Mouse (Mus musculus) hematopoietic stem cell, adult 5-6 weeks (primary cell): ENCODE measurements around the gene Lsamp. TPM values are rescaled to one million over a fixed set of nuclear protein-coding genes. Genes with fewer than 3 reads are reported as not detected.

Experiments
- ATAC-seq, 2 experiments: fragments of 125-278 bp in 1 of 2; replicated peaks in 1 of 2; 2 replicates each; pipeline ENCODE4 v1.8.0; 2016 to 2017; ENCODE audit warnings: inconsistent platforms in 2 of 2, mild to moderate bottlenecking in 2 of 2, moderate number of reproducible peaks in 2 of 2, low read depth in 1 of 2, moderate TSS enrichment in 1 of 2; ENCODE audit not compliant: low FRiP score in 2 of 2, poor library complexity in 2 of 2, severe bottlenecking in 2 of 2, insufficient read depth in 1 of 2, low TSS enrichment in 1 of 2
- total RNA-seq: library from RNA; stranded (forward); fragments of 172-1452, 232-1000 nt; gene quantifications from 2 replicates; pipeline ENCODE4 v1.2.3, GENCODE M21; 2017

The Lsamp gene
- total RNA-seq, 1 experiment from 2014 or later = not detected

- ATAC-seq = no peak
These were observed 725.9 kb downstream of the Lsamp start for GRCm38 (mm10) chr16:40710068-40710467.

DNA sequence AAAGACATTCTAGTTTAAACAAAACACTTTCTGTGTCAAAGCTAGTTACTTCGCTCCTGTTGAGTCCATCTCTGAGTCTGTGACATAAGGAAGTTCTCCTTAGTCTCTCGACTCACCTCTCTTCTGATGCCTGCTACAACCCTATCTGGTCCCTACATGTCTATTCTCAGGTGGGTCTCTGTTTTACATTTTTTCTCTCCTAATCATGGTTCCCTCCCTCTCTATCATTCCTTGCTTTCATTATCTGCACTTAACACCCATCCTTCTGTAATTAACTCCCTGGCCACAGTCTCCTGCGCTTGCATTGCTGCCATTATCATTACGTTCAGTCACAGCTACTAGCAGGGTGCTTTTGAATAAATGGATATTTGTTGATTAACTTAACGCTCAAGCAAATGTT lies 726.3 kb downstream of the Lsamp start:
- ATAC-seq = no peak

DNA sequence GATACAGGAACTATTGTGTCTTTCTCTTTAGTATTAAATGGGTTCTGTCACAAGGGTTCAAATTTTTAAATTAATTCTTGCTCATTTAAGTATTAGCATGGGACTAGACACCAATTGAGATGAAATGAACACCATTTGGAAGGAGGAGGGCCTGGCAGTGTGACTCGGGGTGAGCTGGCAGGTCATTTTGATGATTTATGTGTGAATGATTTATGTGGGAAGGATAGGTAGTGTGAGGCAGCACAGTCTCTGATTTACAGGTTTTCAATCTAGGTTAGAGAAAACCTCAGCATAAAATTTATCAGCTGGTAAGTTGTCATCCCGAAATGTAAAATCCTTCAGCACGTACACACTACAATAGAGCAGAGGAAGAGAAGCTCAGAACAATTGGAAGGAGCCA lies 729.6 kb downstream of the Lsamp start:
- ATAC-seq = no peak

DNA sequence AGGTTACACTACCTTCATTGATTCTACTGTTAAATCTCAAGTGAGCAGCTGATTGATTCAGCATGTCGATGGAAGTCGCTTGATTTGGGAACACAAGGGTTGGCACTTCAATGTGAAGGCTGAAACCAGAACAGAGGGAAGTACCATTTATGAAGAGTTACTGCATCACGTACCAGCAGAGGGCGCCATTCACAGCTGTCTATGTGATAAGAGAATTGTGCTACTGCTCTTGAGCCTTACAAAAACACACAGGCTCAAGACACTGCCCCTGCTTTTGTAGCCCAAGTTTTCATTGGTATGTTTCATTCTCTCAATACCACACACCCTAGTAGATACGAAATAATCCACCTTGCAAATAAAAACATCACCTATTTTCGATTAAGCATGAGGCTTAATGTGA lies 754.9 kb downstream of the Lsamp start:
- no peak; a peak in 1 of 4 replicates for ATAC-seq

- ATAC-seq = no peak
These were observed 755.6 kb downstream of the Lsamp start for GRCm38 (mm10) chr16:40739771-40740170.

DNA sequence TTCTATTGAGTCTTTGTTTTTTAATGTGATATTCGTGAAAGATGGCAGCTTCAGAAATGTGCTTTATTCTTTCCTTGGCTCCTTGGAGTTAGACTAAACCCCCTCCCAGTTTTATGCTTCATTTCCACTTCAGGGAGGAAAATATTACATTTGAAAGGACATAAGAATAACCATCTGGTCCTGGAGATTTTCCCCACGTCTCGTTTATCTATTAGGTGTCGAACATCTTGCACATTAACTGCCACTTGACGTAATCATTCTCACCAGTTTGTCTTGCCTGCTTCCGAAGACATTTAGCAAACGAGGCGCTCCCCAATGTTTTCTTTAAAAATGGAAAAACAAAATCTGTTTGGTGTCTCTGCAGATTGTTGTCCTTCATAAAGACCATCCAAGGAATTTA lies 756.1 kb downstream of the Lsamp start:
- no peak for ATAC-seq

GRCm38 (mm10) chr16:40827191-40827590 lies 843.0 kb downstream of the Lsamp start:
- no peak for ATAC-seq

DNA sequence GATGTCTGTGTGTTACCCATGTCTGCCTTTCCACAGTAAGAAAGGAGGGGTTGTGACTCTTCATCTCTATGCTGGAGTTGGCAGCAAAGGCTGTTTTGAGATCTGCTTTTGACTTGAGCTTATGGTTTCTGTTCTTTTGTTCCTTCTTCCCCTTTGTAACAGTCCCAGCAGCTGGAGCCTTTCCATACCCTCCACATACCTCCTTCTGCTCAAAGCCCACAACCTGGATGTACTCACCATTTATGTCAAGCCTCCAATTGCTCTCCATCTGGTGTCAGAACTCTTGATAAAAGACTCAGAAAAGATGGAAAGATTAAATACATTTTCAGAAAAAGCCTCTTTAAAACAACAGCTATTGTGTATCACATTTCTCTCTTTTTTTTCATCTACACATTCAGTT lies 847.4 kb downstream of the Lsamp start:
- no peak for ATAC-seq

- no peak for ATAC-seq
These were observed 857.6 kb downstream of the Lsamp start for GRCm38 (mm10) chr16:40841765-40842164.

DNA sequence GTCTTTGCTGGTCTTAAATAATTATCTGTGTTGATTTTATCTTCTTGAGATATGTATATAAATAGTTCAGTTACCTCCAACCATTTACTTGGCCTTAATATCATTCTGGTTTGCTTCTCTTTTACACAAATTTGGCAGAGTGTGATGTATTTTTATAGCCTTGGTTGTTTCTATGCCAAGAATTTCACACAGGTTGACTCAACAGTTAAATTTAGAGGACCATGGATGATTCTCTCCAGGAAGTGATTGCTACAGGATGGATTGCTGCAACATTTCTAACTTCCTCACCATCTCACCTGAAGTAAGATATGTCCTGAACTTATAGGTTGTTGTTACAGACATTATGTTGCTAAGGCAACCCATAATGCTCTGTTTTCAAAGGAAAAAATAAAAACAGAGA lies 882.6 kb downstream of the Lsamp start:
- ATAC-seq = no peak

- ATAC-seq = no peak
These were observed 894.1 kb downstream of the Lsamp start for GRCm38 (mm10) chr16:40878301-40878700.

DNA sequence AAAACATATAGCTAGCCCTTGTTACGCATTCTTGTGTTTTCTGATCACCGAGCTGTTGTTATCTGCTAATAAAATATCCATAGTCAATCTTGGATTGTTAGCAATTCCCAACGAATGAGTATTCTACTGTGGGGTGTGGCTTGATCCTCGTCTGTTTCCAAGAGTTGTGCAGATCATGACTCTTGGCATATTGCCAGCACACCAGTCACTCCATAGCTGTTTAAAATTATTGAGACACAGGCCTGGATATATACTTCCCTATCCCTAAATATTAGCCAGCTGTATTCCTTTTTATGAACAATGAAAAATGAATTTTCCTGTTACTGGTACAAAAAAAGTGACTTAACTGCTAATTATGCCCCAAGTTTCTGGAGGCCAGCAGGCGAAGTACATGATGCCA lies 897.8 kb downstream of the Lsamp start:
- no peak for ATAC-seq

DNA sequence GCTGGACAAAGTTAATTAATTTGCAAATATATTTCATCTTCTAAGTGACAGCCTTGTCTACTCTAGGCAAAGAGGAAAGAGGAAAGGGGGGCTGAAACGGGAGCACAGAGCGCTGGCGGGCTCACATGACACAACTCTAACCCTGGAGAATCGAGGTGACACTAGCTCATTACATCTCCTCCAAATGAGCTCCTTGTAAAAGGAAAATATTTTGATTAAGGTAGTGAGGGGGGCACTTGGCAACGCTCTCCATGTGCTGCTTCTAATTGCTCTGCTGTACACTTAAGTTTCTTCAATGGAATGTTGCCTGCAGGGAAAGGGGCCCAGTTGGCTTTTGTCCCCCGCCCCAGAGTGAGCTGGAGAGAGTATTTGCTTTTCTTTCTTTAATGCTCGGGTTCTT lies 907.2 kb downstream of the Lsamp start:
- no peak for ATAC-seq

DNA sequence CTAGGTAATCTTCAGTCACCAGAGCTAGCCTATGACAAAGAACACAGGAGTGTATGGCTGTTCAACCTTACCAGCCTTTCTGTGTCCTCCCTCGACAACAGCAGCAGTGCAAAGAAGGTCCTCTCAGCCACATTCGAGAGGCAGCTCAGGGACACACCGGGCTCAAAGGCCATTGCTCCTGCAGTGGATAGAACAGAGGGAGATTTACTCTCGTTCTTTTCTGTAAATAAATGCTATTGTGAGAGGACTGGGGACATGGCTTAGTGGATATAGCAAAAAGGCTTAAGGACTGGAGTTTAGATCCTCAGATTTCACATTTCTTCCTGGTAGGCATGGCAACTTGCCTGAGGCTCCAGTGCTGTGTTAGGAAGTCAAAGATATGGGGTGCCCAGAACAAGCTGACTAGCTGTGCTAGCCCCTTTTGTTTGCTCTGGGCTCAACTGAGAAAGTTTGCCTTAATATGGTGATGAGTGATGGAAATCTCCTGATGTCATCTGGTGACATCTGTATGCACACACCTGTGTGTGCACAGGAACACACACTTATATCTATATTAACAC lies 913.7 kb downstream of the Lsamp start:
- ATAC-seq = no peak

- ATAC-seq = no peak
These were observed 923.7 kb downstream of the Lsamp start for GRCm38 (mm10) chr16:40907892-40908291.

DNA sequence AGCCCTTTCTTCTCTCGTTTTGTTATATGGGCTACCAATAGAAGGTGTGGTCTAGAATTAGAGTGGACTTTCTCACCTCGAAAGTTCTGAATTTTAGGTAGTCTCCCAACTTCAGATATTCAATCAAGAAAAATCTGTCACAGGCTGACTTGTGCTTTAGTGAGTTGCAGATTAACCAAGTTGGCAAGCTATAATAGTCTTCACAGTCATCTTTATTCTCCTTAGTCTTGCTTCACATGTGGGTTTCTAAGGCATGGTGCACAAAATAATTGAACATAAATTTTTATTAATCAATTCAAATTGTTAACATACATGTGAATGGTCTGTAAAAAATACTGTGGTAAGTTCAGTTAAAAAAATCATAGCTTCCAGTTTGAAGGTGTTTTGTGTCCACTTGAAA lies 930.0 kb downstream of the Lsamp start:
- no peak for ATAC-seq

DNA sequence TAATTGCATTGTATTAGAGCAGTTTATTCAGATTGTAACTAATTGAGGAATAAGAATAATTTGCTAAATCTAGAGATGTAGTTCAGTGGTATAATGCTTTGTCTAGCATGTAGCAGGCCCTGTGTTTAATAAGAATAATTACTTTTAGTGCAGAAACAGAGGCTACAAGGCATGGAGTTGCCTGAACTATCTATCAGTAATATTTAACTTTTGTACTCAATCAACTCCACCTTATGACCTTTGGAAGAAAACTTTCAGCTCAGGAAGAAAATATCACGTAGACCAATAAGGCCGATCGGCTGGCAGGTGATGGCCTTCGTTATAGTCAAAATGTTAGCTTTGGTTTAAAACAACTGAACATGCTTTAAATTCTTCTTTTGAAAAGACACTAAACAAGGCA lies 946.4 kb downstream of the Lsamp start:
- ATAC-seq = no peak

DNA sequence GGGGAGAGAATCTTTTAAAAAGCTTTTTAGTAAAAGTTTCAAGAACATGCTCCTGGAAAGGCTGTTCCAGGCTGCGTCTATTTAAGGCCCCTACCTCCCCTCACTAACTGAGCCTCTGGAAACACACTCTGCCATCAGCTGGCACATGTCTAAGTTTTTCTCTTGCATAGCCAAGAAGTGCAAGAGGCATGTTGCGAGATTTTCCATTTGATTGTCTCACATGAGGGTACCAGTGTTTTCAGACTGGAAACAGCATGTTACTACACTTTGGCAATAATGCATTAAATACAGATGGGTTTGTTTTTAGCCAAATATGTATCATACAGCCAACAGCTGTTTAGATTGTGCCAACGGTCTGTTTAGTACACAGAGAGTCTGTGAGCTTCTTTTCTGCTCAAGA lies 958.1 kb downstream of the Lsamp start:
- ATAC-seq = no peak

GRCm38 (mm10) chr16:40945834-40946233 lies 961.7 kb downstream of the Lsamp start:
- ATAC-seq = no peak

DNA sequence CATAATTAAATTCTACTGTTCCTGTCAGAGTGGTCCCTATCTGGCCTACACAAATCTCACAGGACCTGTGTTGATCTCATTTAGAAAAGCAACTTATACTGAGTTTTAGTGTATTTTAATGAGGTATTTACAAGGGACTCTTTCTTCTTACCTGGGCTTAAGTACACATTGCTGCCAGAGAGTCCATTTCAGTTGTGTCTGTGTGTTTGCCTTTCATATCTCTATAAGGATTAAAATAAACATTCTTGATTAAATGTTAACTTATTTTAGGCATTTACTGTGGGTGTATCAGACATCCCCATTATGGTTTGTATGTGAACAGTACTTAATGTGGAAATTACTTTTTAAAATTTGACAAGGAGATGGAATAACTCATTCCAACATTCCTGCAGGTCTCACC lies 963.9 kb downstream of the Lsamp start:
- no peak for ATAC-seq
